Mouse (Mus musculus): ENCODE data around the gene Trim62.

The Trim62 gene

GRCm38 (mm10) chr4:128907238-128907968 lies 24.0 kb downstream of the Trim62 start:
- in situ Hi-C loops (cut with MboI; ENCODE audit: unreplicated experiment in 2 of 2): no loop called here

DNA sequence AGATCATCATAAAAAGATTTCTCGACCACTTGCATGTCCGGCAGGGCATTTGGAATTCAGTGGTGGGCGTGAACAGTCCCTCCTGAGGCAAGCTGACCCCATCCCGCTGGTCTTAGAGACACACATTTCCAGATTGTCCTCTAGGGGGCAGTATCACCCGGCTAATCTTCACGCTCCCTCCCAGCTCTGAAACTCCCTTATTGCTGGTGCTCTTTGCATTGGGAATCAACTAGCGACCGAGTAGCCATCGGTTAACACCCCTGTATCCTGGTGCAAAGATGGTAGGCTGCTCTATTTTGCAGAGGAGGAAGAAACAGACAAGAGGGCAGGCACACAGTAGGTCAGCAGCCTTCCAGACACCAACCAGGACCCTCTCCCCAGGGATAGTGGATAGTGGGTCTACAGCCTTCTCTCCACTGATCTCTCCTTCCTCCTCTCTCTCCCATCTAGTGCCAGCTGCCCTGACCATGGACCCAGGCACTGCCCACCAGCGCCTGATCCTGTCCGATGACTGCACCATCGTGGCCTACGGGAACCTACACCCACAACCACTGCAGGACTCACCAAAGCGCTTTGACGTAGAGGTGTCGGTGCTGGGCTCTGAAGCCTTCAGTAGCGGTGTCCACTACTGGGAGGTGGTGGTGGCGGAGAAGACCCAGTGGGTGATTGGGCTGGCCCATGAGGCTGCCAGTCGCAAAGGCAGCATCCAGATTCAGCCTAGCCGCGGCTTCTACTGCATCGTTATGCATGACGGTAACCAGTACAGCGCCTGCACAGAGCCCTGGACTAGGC lies 25.4 kb downstream of the Trim62 start:
- in situ Hi-C loops (cut with MboI; ENCODE audit: unreplicated experiment in 2 of 2): no loop called here

DNA sequence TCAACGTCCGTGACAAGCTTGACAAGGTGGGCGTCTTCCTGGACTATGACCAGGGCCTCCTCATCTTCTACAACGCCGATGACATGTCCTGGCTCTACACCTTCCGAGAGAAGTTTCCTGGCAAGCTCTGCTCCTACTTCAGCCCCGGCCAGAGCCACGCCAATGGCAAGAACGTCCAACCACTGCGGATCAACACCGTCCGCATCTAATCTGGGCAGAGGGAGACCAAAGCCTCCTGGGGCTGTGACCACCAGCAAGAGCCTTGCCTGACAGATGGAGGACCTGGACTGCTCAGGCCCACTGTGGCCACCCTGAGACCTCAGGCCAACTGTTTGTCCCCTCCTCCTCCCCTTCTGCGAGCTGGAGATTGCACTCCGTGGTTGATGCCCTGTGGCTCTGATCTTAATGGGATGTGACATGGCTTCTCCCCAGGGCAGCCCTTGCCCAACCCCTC lies 26.0 kb downstream of the Trim62 start:
- in situ Hi-C loops (cut with MboI; ENCODE audit: unreplicated experiment in 2 of 2): no loop called here

- in situ Hi-C loops (cut with MboI; ENCODE audit: unreplicated experiment in 2 of 2): no loop called here
Observed at GRCm38 (mm10) chr4:128910276-128911063, 27.1 kb downstream of the Trim62 start.

- in situ Hi-C loops (cut with MboI; ENCODE audit: unreplicated experiment in 2 of 2): no loop called here
Observed at GRCm38 (mm10) chr4:128912085-128912484, 28.7 kb downstream of the Trim62 start.

- in situ Hi-C loops (cut with MboI; ENCODE audit: unreplicated experiment in 2 of 2): no loop called here
Observed at GRCm38 (mm10) chr4:128913794-128914193, 30.4 kb downstream of the Trim62 start.

DNA sequence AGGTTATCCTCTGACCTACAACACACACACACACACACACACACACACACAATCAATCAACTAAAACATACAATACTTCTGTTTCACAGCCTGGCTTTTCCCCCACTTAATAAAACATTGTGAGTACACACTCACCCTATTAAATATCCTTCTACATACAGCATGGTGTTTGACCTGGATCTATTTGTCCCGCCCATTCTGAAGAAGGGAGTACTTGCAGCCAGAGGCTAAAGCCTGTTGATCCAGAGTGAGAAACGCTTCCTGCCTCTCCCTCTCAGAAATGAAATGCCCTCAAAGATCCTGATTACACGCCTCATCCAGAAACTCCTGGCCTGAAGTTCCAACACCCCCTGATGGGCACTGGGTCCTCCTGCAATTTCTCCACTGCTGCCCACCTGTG lies 33.7 kb downstream of the Trim62 start:
- in situ Hi-C loops (cut with MboI; ENCODE audit: unreplicated experiment in 2 of 2): no loop called here

- in situ Hi-C loops (cut with MboI; ENCODE audit: unreplicated experiment in 2 of 2): no loop called here
Observed at GRCm38 (mm10) chr4:128917756-128918155, 34.4 kb downstream of the Trim62 start.

DNA sequence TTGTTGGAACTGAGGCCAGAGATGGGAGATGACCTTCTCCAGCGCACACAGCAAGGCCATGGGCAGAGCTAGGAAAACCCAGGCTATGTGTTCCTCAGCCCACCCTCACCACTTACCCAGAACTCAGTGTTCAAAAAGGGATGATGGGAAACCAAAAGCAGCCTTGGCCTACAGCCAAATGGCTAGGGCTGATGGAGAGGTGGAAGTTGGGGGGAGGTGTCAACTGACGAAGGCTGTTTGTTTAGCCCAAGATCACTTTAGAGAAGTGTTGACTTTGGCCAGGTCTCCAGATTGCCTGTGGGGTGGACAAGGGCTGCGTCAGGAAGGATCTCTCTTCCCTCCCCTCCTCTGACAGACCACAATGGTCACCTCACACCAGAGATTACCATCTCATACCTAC lies 34.8 kb downstream of the Trim62 start:
- in situ Hi-C loops (cut with MboI; ENCODE audit: unreplicated experiment in 2 of 2): no loop called here

DNA sequence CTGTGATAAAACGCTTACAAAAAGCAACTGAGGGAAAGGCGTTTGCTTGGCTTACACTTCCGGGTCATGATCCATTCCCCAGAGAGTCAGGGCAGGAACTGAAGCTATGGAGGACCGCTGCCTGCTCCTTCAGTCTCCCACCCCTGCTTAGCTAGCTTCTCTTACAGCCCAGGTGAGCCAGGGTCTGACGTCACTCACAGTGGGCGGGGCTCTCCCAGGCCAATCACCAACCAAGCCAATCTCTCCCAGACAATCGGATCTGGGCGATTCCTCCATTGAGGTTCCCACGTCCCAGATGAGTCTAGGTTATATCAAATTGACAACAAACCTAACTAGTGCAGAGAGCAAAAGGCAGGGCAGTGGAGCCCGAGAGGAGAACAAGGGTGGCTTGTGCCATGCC lies 35.7 kb downstream of the Trim62 start:
- in situ Hi-C loops (cut with MboI; ENCODE audit: unreplicated experiment in 2 of 2): no loop called here

DNA sequence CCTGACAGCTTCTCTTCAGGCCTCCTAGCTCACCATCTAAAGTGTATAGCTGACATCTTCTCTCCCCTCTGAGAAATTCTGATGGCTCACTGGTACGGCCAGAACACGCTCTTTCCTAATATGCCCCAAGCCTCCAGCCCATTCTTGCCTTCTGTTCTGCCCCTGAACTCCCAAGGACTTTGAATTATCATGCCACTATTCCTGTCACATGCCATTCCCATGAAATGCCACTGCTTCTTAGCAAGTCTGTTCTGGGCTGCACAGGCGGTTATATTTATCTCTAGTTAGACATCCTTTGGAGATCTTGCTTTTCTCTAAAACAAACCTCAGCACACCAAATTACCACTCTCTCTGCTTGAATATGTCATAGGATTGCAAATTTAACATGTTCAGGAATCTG lies 40.2 kb downstream of the Trim62 start:
- in situ Hi-C loops (cut with MboI; ENCODE audit: unreplicated experiment in 2 of 2): no loop called here

DNA sequence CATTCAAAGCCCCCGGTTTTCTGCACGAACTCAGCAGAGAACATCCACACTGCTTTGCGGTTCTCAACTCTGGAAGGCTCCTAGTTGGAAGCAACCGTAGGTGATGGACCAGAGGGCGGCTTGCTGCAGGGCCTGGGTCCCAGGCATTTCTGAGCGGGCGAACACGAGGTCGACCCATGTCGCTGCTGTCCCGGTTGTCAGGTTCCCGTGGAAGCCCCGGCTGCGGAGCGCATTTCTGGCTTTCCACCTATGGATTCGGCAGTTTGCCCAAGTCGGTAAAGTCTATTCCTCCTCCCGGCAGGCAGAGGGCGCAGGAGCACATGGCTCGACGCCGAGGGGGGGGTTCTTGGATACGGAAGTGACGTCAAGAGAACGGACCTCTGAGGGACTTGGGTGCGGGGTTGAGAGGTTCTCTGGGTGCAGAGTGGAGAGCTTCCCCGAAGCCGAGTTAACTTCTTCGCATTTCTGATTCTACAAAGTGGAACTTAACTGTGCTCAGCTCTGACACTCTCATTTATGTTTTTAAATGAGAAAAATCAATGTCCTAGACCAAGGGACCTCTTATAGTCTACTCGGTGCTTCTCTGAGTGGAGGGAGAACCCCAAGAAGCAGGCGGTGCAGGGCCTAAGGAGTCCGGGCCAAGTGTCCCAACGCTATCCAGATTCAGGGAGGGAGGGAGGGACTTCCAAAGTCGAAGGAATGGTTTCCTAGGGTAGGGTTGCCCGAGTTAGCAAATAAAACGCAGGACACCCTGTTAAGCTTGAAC lies 41.6 kb downstream of the Trim62 start:
- in situ Hi-C loops (cut with MboI; ENCODE audit: unreplicated experiment in 2 of 2): no loop called here

GRCm38 (mm10) chr4:128932783-128933182 lies 49.4 kb downstream of the Trim62 start:
- in situ Hi-C loops (cut with MboI; ENCODE audit: unreplicated experiment in 2 of 2): no loop called here

- in situ Hi-C loops (cut with MboI; ENCODE audit: unreplicated experiment in 2 of 2): no loop called here
Observed at GRCm38 (mm10) chr4:128935595-128935994, 52.2 kb downstream of the Trim62 start.

- in situ Hi-C loops (cut with MboI; ENCODE audit: unreplicated experiment in 2 of 2): loop anchor here in 1 of 2 experiments (10.0 kb wide), 1 partner anchor 328 kb away; the partner anchor contains the start of genes Tlr12 and Zscan20
Observed at GRCm38 (mm10) chr4:128942346-128942745, 59.0 kb downstream of the Trim62 start.

GRCm38 (mm10) chr4:128946736-128947135 lies 63.4 kb downstream of the Trim62 start:
- in situ Hi-C loops (cut with MboI; ENCODE audit: unreplicated experiment in 2 of 2): loop anchor here in 1 of 2 experiments (10.0 kb wide), 1 partner anchor 332 kb away; the partner anchor contains the start of genes Tlr12 and Zscan20

DNA sequence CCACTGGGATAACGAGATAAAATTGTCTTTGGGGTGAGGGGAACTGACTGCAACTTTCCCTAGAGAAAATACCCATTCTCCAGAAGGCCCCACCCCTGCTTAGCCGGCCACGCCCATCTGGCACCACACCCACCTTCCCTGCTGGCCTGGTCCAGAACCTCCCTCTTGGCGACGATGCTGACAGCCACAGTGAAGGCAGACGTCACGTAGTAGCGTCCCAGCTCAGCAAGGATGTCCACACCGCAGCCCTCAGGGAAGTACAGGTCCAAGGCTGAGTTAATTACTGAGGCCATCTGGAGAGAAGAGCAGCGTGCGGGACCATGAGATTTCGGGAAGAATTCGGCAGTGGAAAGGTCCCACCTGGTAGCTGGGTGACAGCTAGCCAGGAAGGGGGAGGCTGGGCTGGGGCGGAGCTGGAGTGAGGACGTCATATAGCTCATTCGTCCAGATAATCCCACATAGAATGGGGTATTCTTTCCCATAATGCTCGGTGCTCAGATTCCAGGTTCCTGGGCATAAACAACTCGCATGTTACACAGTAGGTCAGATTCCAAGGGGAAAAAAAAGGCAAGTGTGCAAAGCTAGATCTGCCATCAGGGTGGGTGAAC lies 64.0 kb downstream of the Trim62 start:
- in situ Hi-C loops (cut with MboI; ENCODE audit: unreplicated experiment in 2 of 2): loop anchor here in 1 of 2 experiments (10.0 kb wide), 1 partner anchor 333 kb away; the partner anchor contains the start of genes Tlr12 and Zscan20

DNA sequence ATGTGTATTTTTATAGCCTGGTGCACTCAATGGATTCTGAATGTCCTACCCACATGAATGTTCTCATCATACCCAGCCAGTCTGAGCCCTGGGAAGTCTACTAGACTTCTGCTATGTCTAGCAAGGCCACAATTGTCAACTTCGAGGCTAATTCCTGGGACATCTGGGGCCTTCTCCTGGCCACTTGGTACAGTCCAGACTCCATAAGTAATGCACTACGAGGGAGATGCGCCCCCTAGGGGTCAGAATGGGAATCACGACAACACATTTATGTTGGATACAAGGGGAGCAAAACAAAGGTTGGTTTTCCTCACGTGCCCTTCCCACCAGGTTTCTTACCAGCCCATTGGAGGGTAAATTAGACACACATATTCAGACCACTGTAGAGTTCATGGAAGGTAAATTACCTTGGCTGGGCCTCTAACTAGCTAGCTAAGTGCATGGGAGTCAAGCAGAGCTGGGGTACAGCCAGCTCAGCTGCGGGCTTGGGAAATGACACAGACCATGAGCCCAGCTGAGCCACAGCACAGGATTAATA lies 64.8 kb downstream of the Trim62 start:
- in situ Hi-C loops (cut with MboI; ENCODE audit: unreplicated experiment in 2 of 2): loop anchor here in 1 of 2 experiments (10.0 kb wide), 1 partner anchor 333 kb away; the partner anchor contains the start of genes Tlr12 and Zscan20

GRCm38 (mm10) chr4:128949470-128950005 lies 66.2 kb downstream of the Trim62 start:
- in situ Hi-C loops (cut with MboI; ENCODE audit: unreplicated experiment in 2 of 2): loop anchor here (10.0 to 25.0 kb wide), 5 partner anchors 235 to 1585 kb away; partner anchors contain the start of genes Bsdc1 (in 1 of the 2), Tlr12 (in 1 of the 2) and Zscan20 (in 1 of the 2)

Measured in v-Abl transformed pro-B cells (cell line).